Mouse (Mus musculus) adrenal gland, adult (tissue): ENCODE measurements around the gene Gtf3c4.

ENCODE experiments used
- DNase-seq, 2 experiments: peaks; one replicate each; pipeline ENCODE4 v3.0.0; 2022 to 2023; ENCODE audit warnings: low spot score in 1 of 2; ENCODE audit not compliant: inconsistent age in 2 of 2

Gene Gtf3c4

GRCm38 (mm10) chr2:28840222-28840951 lies at the start of gene Gtf3c4, which contains the start of gene Ddx31:
Gene Gtf3c4 (minus strand): TSS chr2:28840360.
Gene Ddx31 (plus strand): TSS chr2:28840406.
- DNase-seq = peak; percentile 95 to 99

- DNase-seq = no peak
These were observed 44.8 kb upstream of the Gtf3c4 start for GRCm38 (mm10) chr2:28884914-28885313.

GRCm38 (mm10) chr2:28882826-28883485 lies 42.8 kb upstream of the Gtf3c4 start:
- no peak for DNase-seq

GRCm38 (mm10) chr2:28882047-28882446 lies 41.9 kb upstream of the Gtf3c4 start:
- no peak for DNase-seq

GRCm38 (mm10) chr2:28881275-28881674 lies 41.1 kb upstream of the Gtf3c4 start:
- DNase-seq = no peak

- DNase-seq = no peak
These were observed 35.4 kb upstream of the Gtf3c4 start for GRCm38 (mm10) chr2:28875554-28875953.

GRCm38 (mm10) chr2:28867495-28867894 lies 27.3 kb upstream of the Gtf3c4 start:
- no peak for DNase-seq

- no peak for DNase-seq
These were observed 23.7 kb upstream of the Gtf3c4 start for GRCm38 (mm10) chr2:28863857-28864256.

GRCm38 (mm10) chr2:28860678-28861423 lies 20.7 kb upstream of the Gtf3c4 start:
- no peak for DNase-seq

GRCm38 (mm10) chr2:28859303-28859702 lies 19.1 kb upstream of the Gtf3c4 start:
- no peak for DNase-seq

- no peak for DNase-seq
These were observed 15.6 kb upstream of the Gtf3c4 start for GRCm38 (mm10) chr2:28855773-28856172.

GRCm38 (mm10) chr2:28852594-28852993 lies 12.4 kb upstream of the Gtf3c4 start:
- DNase-seq = no peak

- DNase-seq = no peak
These were observed 8.7 kb upstream of the Gtf3c4 start for GRCm38 (mm10) chr2:28848879-28849278.

GRCm38 (mm10) chr2:28842042-28842441 lies 1.9 kb upstream of the Gtf3c4 start:
- DNase-seq = no peak

GRCm38 (mm10) chr2:28839501-28840221 lies 499 bp downstream of the Gtf3c4 start:
- peak in 1 of 2 experiments; percentile 23 for DNase-seq

GRCm38 (mm10) chr2:28836181-28836940 lies 3.8 kb downstream of the Gtf3c4 start:
- no peak for DNase-seq

- no peak for DNase-seq
These were observed 10.9 kb downstream of the Gtf3c4 start for GRCm38 (mm10) chr2:28829265-28829664.

GRCm38 (mm10) chr2:28818866-28819265 lies 21.3 kb downstream of the Gtf3c4 start:
- no peak for DNase-seq

- no peak for DNase-seq
These were observed 29.7 kb downstream of the Gtf3c4 start for GRCm38 (mm10) chr2:28810260-28811013.

GRCm38 (mm10) chr2:28808841-28809240 lies 31.3 kb downstream of the Gtf3c4 start:
- no peak for DNase-seq
